Mouse (Mus musculus) spleen, adult 2 months (tissue): ENCODE results near the gene Cacna1h.

Source experiments
- CTCF ChIP-seq: fragments of 200-500 bp; IDR thresholded peaks from 2 replicates; pipeline ENCODE4 v1.5.1; 2011; ENCODE audit warnings: mild to moderate bottlenecking, inconsistent platforms; ENCODE audit not compliant: insufficient read depth, insufficient read length, insufficient replicate concordance; ENCODE audit errors: extremely low read depth
- POLR2A ChIP-seq: fragments of 200-500 bp; IDR thresholded peaks from 2 replicates; pipeline ENCODE4 v1.6.1; 2011; ENCODE audit warnings: low read depth, low read length, inconsistent platforms

- TF ChIP-seq POLR2A = no peak
- no peak for TF ChIP-seq CTCF
Measured at GRCm38 (mm10) chr17:25466257-25466656, 32.7 kb upstream of the Cacna1h start.
